Mouse (Mus musculus): ENCODE data around the gene Midn.

GRCm38 (mm10) chr10:80164161-80164997 lies 16.3 kb downstream of the Midn start:
- TF ChIP-seq ZC3H11A (IDR thresholded peaks at IDR 0.05; ENCODE audit: low read depth, low read length): no peak
- TF ChIP-seq TCF12 (IDR thresholded peaks at IDR 0.05; ENCODE audit: low read depth, low read length): no peak
- no peak for TF ChIP-seq CTCF (IDR thresholded peaks at IDR 0.05 in 2 of 3, conservative IDR thresholded peaks at IDR 0.05 in 1 of 3; ENCODE audit: control insufficient read depth in 1 of 3, insufficient read depth in 1 of 3, low read depth in 2 of 3, low read length in 3 of 3, poor library complexity in 1 of 3, severe bottlenecking in 1 of 3)
- TF ChIP-seq SMC3 (IDR thresholded peaks at IDR 0.05; ENCODE audit: low read depth, low read length): no peak
- no peak for TF ChIP-seq HCFC1 (IDR thresholded peaks at IDR 0.05; ENCODE audit: low read depth, low read length)
- TF ChIP-seq E2F4 (IDR thresholded peaks at IDR 0.05; ENCODE audit: borderline replicate concordance, low read depth, low read length): no peak
- TF ChIP-seq POLR2AphosphoS5 (IDR thresholded peaks at IDR 0.05; ENCODE audit: borderline replicate concordance, low read depth, low read length): no peak
- no peak for TF ChIP-seq POLR2AphosphoS2 (IDR thresholded peaks at IDR 0.05; ENCODE audit: low read length)
- no peak for TF ChIP-seq BHLHE40 (IDR thresholded peaks at IDR 0.05; ENCODE audit: borderline replicate concordance, low read depth, low read length)
- TF ChIP-seq EP300 (IDR thresholded peaks at IDR 0.05; ENCODE audit: low read depth in 1 of 2, low read length in 2 of 2): no peak
- TF ChIP-seq MAX (IDR thresholded peaks at IDR 0.05; ENCODE audit: low read length): no peak
- no peak for TF ChIP-seq MXI1 (IDR thresholded peaks at IDR 0.05; ENCODE audit: low read depth, low read length)
- no peak for TF ChIP-seq NELFE (IDR thresholded peaks at IDR 0.05; ENCODE audit: low read depth, low read length)
- no peak for TF ChIP-seq KAT2A (conservative IDR thresholded peaks at IDR 0.05; ENCODE audit: low read depth, low read length)

All from MEL (cell line).